Mouse (Mus musculus) thymus, postnatal 36 days (tissue): ENCODE results near the gene Itga11.
"Not testable (repeated sequence)": the region's sequence is repeated elsewhere in the genome, so short reads cannot be mapped to it uniquely, and the experiment has no call there.

Experiments used
- DNase-seq, 2 experiments: peaks; one replicate each; pipeline ENCODE4 v3.0.0; 2022; ENCODE audit warnings: mixed read lengths in 2 of 2

Gene Itga11

DNA sequence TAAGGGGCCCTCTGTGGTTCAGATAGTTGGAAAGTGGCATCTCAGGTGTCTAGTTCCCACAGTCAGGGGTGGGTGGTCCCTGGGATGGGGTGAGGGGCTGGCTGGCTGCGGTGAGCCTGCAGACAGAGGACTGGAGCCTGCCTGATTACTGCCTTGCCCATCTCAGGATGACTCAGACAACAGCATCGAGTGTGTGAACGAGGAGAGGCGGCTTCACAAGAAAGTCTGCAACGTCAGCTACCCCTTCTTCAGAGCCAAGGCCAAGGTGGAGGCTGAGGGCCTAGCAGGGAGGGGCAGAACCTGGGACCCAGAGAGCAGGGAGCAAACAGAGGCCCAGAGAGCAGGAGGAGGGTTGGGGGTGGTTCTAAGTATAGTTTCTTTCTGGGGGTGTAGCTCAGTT lies 90.7 kb downstream of the Itga11 start:
- no peak for DNase-seq

DNA sequence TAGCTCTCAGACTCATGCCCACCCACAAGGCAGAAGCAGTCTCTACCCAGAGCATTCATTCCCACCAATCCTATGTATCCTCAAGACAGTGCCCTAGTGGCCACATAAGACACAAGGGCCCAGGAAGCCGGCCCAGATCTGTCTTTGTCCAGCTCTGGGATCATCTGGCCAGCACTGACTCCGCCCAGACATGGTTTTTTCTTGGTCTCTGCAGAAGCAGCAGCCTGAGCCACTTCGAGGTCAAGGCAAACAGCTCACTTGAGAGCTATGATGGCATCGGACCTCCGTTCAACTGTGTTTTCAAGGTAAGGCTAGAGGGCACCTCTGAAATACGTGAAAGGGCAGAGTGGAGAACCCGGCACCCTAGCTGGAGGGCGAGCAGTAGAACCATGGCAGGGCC lies 95.1 kb downstream of the Itga11 start:
- DNase-seq: no peak

DNA sequence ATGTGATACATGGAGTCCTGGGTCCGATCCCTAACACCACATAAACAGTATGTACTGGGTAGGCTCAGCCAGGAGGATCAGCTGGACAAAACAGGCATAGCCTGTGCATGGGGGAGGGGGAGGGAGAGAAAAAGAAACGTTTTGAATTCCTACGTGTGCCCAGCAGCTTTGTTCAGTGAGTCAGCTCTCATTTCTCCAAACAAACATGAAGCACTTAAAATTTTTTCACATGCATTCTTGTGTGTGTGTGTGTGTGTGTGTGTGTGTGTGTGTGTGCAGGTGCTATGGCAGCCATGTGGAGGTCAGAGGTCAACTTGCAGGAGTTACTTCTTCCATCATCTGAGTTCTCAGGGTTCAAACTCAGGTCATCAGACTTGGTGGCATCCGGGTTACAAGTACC lies 97.8 kb downstream of the Itga11 start:
- no peak for DNase-seq

DNA sequence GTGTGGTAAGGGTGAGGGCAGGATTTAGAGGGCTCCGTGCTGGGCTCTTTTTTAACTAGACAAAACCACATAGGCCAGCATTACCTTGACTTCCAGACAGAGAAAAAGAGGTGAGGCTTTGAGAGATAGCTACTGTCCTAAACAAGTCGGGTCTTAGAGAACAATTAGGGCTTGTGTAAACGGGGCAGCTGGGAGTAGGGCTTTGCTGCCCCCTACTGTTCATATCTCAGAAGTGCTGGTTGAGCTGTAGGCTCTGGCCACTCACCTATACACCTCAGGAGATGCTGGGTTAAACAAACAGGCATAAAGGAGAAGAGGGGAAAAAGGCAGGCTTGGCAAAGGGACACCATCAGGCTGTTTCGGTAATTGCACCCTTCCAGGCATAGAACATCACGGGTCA lies 99.8 kb downstream of the Itga11 start:
- peak; percentile 57 to 58 for DNase-seq

DNA sequence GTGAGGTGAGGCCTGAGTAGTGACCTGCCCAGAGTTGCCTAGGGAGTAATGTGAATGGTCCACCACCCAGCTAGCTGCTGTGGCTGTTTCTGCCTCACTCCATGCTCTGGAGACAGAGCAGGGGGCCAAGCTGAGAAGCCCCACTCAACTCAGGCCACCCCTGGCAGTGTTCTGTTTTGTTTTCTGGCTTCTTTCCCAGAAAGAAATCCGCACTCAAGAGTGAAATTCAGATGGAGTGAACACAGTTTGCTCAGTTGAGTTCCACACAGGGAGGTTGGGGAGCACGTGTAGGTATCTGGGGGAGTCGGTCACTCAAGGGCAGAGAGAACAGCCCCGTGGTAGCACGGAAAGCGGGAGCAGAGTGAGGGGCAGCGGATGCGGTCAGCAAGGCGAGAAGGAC lies 101.1 kb downstream of the Itga11 start:
- no peak for DNase-seq

DNA sequence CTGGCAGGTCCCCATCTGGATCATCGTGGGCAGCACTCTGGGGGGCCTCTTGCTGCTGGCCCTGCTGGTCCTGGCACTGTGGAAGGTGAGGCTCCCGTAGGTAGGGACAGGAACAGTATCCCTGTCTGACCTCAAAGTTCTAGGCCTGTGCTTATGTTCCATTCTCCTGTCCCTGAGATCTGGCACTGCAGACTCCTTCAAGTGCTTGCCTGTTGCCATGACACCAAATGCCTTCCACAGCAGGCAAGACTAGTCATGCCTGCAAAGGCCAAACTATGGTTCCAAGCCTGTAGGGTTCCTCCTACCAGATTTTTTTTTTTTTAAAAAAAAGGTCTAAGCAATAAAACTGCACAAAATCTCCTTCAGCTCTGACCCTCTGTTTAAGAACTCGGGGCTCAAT lies 104.3 kb downstream of the Itga11 start:
- no peak for DNase-seq

DNA sequence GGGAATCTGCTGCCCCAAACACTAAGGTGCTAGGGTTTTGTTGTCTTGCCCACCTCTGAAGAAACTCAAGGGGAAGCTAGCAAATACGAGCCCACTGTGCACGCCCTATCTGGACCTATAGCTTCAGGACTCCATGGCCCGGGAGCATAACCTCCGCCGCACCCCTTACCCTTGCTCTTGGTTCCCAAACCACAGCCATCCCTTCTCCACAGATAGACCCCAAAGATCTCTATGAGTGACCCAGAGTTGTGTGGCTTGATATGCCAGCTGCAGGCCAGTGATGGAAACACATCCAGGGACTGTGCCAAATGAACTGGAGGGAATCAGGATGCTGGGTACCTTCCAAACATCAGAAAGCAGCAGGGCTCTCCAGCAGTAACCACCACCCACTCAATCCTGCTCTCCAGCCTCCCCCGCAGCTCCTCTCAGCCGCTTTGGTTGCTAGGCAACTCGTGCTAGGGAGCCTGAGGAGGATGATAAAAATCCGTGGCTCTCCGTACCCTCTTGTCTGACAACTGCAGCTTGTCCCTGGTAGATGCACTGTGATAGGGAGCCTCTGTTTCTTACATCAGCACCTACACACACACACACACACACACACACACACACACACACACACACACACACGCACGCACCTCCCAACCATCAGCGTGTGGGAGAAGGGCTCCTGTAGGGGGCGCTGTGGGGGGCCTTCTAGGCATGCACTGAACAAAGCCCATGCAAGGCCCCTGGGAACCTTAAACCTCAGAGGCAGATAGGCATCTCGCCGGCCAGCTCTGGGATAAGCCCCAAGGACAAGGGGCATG lies 105.6 kb downstream of the Itga11 start:
- no peak for DNase-seq

DNA sequence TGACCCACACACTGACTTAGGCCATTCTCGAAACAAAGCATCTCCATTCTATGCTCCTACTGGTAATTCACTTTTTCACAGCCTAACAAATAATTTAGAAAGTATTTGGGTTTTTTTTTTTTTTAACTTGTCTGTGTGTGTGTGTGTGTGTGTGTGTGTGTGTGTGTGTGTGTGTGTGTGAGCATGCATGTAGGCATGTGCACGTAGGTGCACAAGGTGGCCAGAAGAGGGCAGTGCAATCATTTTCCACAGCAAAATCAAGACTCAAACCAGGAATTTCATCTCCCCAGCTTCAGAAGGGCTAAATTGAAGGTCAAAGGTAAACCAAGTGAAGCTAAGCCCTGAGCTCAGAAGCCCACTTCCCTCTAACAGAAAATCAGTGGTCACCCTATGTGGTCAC lies 106.6 kb downstream of the Itga11 start:
- DNase-seq: no peak

DNA sequence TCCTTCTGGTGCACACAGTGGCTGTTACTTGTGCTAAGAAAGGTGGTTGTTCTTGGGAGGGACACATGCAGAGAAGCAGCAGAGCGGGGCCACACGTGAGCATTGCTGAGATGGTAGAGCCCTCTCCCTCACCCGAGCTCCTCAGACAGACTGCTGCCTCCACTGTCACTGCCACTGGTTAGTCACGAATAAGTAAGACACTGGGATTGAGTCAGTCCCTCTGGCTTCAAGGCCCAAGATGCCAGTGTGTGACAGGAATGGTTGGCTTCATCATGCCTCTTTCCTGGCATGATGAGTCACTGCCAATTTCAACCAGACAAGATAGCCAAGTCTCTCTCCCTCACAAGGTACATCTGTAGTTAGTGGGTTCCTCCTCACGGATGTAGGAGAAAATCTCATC lies 109.1 kb downstream of the Itga11 start:
- no peak for DNase-seq

DNA sequence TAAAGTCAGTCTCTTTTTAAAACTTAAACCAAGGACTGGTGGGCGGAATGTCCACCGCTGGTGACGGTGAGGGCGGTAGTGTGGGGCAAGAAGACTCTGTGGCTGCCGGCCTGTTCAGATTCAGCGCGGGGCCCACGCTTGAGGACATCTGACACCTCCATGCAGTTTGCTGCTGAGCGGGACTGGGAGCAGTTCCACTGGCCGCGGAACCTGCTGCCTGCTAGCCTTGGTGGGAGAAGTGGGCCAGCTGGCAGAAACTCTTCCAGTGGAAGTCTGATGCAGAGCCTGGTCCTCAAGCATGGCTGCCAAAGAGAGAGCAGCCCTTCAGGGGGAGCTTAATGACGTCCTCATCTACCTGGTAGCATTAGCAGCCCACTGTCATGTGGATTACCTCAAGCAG lies 112.2 kb downstream of the Itga11 start:
- DNase-seq: no peak

DNA sequence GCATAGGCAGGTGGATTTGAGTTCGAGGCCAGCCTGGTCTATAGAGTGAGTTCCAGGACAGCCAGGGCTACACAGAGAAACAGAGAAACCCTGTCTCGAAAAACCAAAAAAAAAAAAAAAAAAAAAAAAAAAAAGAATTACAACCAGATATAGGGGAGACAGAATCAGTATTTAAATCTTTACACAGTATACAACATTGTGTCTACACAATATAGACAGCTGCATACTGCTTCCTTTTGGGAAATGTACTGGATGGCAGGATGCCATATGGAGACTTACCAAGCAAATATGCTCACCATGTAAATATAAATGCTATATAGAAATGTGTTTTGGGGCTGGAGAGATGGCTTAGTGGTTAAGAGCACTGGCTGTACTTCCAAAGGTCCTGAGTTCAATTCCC lies 121.6 kb downstream of the Itga11 start:
- not testable (repeated sequence) for DNase-seq

DNA sequence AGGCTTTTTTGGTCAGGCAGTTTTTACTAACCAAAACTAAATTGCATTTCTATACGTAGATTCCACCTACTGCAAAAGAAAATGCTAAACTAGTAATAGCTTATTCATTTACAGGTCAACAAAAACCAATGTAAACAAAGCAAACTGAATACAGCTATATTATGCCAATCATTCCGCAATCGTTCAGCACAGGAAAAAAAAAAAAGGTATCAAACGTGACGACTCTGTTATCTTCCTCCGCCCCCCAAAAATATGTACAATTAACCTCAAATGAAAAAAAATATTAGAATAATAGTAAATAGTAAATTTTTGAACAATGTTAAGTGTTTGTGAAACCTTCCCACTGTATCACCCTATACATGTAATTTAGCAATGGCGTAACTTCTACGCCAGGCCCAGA lies 132.5 kb downstream of the Itga11 start:
- no peak for DNase-seq

DNA sequence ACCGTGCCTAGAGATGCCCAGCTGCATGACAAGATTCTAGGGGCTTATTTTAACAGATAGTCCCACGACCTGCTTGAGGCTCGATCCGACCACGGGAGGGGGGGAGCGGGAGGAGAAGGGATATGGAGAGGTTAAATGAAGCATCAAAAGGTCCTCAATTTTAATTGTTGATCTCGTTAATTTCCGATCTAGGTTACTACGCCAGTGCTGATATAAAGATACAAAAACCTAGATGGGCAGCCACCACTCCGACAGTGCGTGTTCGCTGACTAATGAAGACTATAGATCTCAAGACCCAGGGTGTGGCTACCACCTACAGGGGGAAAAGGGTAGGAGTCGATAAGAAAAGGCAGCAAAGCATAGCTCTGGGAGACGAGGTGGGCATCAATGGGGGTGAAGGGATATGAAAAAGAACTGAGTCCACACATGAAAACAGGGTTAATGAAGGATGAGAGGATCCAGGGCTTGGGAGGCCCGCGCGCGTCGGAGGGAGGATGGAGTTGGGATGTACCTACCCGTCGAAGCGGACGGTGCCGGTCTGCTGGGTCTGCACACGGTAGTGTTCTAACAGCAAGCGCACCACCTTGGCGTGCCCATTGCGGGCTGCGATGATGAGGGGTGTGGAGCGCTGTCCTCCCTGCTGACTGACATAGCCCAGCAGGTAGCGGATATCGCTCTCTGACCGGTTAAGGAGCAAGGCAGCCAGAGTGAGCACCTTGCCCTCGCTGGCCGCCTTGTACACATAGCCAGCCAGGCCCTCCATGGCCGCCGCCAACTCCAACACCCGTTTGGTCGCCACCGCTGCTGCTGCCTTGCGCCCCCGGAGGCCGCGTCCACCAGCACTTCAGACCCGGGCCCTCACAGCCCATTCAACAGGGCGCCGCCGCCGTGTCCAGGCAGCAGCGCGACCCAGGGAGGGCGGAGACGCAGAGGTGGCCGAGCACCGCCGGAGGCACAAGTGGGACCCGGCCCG lies 133.2 kb downstream of the Itga11 start:
- peak in 1 of 2 experiments; percentile 27 for DNase-seq

DNA sequence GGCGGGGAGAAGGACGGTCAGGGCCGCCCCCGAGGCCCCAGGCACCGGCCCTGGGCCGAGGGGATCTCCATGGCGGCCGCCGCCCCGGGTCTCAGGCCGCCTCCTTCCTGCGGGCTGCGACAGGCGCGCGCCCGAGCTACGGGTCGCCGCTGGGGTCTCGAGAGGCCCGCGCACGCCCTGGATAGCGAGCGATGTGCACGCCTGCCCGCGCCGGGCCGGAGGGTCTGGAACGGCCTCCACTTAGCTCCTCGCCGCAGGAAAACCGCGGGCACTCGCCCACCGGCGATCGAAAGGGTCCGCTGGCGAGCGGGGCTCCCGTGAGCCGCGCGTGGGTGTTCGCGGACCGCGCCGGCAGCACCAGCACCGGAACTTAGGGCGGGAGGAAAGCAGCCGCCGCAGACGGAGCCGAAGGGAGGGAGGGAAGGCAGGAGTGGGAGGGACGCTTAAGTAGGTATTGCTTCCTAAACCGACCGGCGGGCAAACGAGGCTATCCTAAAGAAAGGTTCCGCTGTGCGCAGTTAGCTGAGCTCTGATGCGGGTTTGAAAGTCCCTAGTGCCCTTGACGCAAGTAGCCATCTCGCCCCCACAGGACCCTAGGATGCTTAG lies 134.0 kb downstream of the Itga11 start, which contains the start of gene Fem1b:
Gene Fem1b (minus strand): TSS at position 419 of the 606 bp plus-strand sequence.
- DNase-seq: peak; percentile 91

DNA sequence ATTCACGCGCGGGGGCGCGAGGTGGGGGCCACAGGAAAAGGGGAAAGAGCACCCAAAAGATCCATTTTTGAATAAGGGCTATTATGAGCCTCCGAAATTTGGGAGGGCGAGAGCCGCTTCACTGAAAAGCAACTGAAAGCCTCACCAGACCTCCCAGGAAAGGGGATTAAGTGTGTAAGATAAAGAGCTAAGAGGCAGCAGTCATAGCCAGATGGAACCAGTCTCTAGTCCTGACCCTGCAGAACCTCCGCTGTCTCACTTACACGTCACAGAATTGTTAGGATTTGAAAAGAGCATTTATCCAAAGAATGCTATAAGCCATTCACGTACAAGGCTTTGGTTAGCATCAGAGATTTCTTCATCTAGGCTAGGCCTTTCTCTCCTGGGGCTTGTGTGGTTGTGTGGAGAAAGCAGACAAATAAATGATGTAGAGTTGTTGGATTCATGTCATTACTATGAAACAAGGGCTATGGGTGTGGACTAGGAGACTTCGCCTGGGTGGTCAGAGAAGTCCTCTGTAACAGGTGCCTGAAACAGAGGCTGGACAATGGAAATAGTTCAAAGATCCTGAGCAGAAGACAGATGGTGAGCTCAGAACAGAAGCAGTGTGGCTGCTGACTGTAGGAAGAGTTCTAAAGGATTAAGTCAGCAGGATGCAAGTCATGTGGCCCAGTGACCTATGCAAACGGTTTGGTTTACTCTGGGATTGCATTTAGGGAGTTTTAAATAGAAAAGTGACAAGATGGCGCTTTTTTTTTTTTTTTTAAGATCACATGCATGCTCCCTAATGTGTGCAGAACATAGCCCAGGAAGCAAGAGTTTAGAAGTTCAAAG lies 134.8 kb downstream of the Itga11 start:
- DNase-seq: no peak

DNA sequence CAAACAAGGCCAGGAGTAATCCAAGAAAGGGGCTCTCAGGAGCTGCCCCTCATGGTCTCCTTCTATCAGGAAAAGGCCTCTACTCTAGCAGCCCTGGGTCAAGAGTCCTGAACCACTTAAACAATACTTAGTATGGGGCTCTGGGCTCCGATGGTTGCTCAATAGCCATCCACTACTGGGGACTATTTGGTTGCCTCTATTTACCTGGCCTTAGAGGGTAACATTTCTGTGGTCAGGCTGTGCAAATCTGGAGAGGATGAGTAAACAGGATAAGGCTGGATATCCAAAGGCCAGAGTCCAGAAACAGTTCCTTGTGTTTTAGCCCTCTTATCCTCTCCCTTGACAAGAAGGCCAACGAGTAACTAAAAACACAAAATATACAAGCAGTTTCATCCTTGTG lies 137.1 kb downstream of the Itga11 start:
- DNase-seq: no peak

DNA sequence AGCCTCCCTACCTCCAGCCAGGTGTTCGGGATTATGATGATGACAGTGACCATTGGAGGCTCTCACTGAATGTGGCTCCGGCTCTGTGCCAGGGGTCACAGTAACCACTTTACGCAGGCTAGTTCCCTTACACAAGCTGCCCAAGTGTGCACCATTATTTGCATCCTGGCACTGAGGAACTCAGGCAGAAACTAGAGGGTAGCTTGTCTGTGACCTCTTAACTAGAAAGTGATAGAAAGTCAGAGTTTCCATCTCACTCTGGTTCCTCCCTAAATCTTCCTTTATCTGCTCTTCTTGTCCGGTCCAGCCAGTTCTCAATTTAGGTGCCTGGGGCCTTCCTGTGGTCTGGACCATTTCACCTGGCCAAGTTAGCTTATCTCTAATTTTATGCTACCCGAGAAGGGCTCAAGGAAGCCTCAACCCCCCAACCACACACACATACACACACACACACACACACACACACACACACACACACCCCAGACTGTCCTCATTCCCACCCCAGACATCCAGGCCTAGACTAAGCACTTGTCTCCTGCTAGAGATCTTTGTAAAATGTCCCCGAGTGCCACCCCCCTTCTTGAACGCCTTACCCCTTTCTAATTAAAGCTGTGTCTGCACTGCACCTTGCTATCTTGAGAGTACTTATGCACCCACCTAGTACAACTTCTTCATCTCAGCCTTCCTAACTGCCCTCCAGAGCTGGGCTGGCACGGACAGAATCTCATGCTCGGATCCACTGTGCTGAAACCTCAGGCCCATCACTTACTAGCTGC lies 138.9 kb downstream of the Itga11 start:
- no peak for DNase-seq

DNA sequence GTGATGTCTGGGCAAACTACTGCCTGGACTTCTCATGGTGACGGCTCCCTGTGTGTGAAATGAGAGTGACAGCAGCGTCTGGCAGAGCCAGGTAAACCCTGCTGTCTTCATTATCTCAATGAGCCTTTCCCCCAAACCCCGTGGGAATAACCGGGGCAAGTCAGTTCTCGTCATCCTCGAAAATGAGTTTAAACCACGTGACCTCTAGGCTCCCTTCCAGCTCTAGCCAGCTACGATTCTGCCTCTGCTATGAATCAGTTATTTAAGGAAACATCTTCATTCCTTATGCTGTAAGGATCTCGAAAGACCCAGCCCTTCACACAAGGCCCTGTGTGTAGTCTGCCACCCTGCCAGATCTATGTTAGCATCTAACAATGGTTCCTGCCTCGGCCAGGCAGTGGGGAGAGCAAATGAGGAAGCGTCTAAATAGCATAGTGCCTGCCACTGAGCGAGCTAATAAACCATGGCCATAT lies 139.5 kb downstream of the Itga11 start:
- no peak for DNase-seq

DNA sequence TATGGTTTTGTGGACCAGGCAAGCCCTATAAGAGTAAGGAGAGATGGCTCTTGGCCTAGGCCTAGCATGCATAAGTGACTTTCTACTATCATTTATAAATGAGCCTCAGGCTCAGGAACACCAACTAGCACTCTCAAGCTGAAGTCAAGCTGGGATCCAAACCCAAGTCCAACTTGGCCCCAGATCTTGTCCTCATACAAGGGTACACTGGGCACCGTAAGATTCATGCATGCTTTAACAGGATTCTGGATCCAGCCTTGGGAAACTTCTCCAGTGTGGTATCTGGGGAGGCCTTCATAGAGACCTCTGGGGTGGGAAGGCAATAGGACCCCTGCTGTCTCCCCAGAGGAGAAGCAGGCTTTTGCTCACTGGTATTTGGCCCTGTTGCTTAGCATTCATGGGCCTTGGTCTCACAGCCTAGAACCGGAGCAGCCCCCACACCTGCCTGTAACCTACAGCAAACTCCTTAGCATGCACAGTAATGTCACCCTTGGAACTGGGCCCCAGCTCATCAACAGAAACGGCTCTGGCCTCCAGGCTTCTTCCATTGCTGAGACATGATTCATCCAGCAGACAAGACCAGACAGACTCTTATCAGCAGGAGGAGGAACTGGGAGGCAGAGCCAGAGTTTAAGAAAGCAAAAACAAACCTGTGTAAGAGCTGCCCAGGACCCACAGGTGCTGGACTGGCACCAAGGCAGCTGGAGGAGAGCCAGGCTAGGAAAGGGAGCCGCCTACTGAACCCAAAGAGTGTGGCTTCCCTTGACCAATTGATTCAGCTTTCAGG lies 140.4 kb downstream of the Itga11 start:
- no peak for DNase-seq

DNA sequence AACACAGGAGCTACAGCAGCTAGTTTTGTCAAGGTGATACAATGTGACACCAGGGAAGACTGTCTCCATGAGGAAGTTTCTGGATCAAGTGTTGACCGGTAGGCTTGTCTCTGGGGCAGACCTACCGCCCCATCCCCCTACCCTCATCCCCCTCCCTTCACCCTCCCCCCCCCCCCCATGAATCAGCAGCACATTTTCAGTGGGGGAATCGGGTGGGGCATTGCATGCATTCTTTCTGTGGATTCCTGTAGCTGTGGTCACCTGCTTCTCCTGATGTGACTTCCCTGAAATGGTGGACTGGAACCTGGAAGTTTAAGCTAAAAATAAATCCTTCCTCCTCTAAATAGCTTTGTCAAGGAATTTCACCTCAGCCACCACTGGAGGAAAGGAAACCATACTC lies 141.9 kb downstream of the Itga11 start:
- no peak for DNase-seq

DNA sequence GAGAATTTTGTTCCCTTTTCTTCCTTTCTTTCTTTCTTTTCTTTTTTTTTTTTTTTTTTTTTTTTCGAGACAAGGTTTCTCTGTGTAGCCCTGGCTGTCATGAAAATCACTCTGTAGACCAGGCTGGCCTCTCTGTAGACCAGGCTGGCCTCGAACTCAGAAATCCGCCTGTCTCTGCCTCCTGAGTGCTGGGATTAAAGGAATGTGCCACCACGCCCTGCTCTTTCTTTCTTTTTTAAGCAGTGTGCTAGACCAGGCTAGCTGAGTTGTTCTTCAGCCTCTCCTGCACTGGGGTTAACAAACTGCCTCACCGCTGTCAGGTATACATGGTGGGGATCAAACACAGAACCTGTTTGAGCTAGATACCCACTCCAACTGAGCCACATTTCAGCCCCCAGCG lies 142.3 kb downstream of the Itga11 start:
- not testable (repeated sequence) for DNase-seq
